Mouse (Mus musculus): ENCODE data around the gene Emc9.

The Emc9 gene

GRCm38 (mm10) chr14:55584702-55585565 is at the start of gene Emc9:
Gene Emc9 (minus strand): TSS chr14:55585302.
- DNase-seq (ENCODE audit: low spot score): peak; percentile 78

- DNase-seq (ENCODE audit: low spot score): peak; percentile 50
Observed at GRCm38 (mm10) chr14:55629312-55629711, 44.2 kb upstream of the Emc9 start.

- DNase-seq (ENCODE audit: low spot score): no peak
Observed at GRCm38 (mm10) chr14:55628077-55628827, 43.1 kb upstream of the Emc9 start.

- no peak for DNase-seq (ENCODE audit: low spot score)
Observed at GRCm38 (mm10) chr14:55618486-55619195, 33.5 kb upstream of the Emc9 start.

GRCm38 (mm10) chr14:55617822-55618221 is 32.7 kb upstream of the Emc9 start, which contains the start of gene Rec8:
Gene Rec8 (plus strand): TSS chr14:55618037.
- DNase-seq (ENCODE audit: low spot score): no peak

- DNase-seq (ENCODE audit: low spot score): no peak
Observed at GRCm38 (mm10) chr14:55616844-55617243, 31.7 kb upstream of the Emc9 start.

- DNase-seq (ENCODE audit: low spot score): no peak
Observed at GRCm38 (mm10) chr14:55615876-55616275, 30.8 kb upstream of the Emc9 start.

- no peak for DNase-seq (ENCODE audit: low spot score)
Observed at GRCm38 (mm10) chr14:55614565-55615178, 29.6 kb upstream of the Emc9 start.

GRCm38 (mm10) chr14:55613346-55613745 is 28.2 kb upstream of the Emc9 start:
- DNase-seq (ENCODE audit: low spot score): no peak

- no peak for DNase-seq (ENCODE audit: low spot score)
Observed at GRCm38 (mm10) chr14:55608339-55608738, 23.2 kb upstream of the Emc9 start.

- no peak for DNase-seq (ENCODE audit: low spot score)
Observed at GRCm38 (mm10) chr14:55605743-55606459, 20.8 kb upstream of the Emc9 start.

- DNase-seq (ENCODE audit: low spot score): no peak
Observed at GRCm38 (mm10) chr14:55604823-55605222, 19.7 kb upstream of the Emc9 start.

GRCm38 (mm10) chr14:55603633-55604576 is 18.8 kb upstream of the Emc9 start:
- DNase-seq (ENCODE audit: low spot score): peak; percentile 94

- no peak for DNase-seq (ENCODE audit: low spot score)
Observed at GRCm38 (mm10) chr14:55603271-55603632, 18.1 kb upstream of the Emc9 start, which contains the start of gene Irf9. Gene Irf9 (plus strand): TSS chr14:55603571.

GRCm38 (mm10) chr14:55598521-55599390 is 13.7 kb upstream of the Emc9 start:
- DNase-seq (ENCODE audit: low spot score): no peak

GRCm38 (mm10) chr14:55596036-55596690 is 11.1 kb upstream of the Emc9 start:
- DNase-seq (ENCODE audit: low spot score): no peak

- no peak for DNase-seq (ENCODE audit: low spot score)
Observed at GRCm38 (mm10) chr14:55592226-55592625, 7.1 kb upstream of the Emc9 start.

GRCm38 (mm10) chr14:55591331-55591891 is 6.3 kb upstream of the Emc9 start, which contains the start of gene Rnf31:
Gene Rnf31 (plus strand): TSS chr14:55591708.
- peak; percentile 96 for DNase-seq (ENCODE audit: low spot score)
